Mouse (Mus musculus): ENCODE measurements around the gene Tnxb.

DNA sequence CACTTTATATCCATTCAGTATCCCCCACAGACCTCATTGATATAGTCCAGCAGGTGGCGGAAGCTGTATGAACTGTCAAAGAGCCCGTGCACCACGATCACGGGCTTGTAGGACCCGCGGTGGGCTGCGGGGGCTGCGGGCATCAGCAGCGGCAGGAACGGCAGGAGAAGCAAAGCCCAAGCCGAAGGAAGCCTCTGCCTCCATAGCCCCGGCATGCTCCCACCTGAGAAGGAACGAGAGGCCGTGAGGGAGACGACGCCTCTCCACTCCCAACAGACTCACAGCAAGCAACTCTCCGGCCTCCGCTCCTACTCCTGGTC is 43.6 kb upstream of the Tnxb start:
- TF ChIP-seq CTCF (IDR thresholded peaks at IDR 0.05; ENCODE audit: low read depth), result peak; percentile 68
- no peak for TF ChIP-seq EP300 (IDR thresholded peaks at IDR 0.05; ENCODE audit: low read depth)

Measured in liver, postnatal 0 days (tissue).